Comparison of ENCODE assay signal across 8 mouse cellular contexts in the genomic region with DNA sequence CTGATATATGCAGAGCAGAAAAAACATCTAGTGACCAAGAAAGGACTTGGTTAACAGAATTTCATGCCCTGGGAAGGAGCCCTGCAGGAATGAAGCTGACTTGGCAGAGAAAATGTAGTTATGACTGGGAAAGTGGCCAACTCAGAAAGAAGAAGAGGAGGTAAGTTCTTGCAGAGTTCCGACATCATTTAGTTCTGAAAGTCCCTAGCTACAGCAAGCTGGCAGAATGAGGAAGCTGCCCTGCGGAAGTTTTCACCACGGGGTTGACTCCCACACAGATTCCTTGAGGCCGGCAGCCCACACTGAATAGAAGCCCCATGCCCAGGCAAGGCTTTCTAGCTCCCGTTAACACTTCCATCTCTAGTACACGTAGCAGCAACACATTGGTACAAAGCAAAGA. TPM values are rescaled to one million over a fixed set of nuclear protein-coding genes. Genes with fewer than 3 reads are reported as not detected.
A peak's percentile ranks its signal among the peaks of the same experiment; 100 is the strongest.
DNase-seq lines count a peak whose midpoint lies in the region.

No protein-coding gene starts in this region.

- intact Hi-C loops in heart, postnatal 14 days (cut with DNase I), result no loop called here
- intact Hi-C loops in left cerebral cortex, postnatal 14 days (cut with DNase I), result no loop called here

- peak; percentile 28 to 64 for DNase-seq in adrenal gland, adult (ENCODE audit: inconsistent age in 2 of 2, low spot score in 1 of 2)
- DNase-seq in adrenal gland, adult 8-10 months, result no peak
- peak; percentile 62 for DNase-seq in 416B (ENCODE audit: low read depth)
- peak; percentile 22 to 32 for DNase-seq in cerebellum, postnatal 25 days
- peak; percentile 15 to 27 for DNase-seq in heart, postnatal 14 days
- peak; percentile 49 to 54 for DNase-seq in left cerebral cortex, postnatal 14 days (ENCODE audit: low spot score in 2 of 2)
- peak; percentile 48 to 58 for DNase-seq in right cerebral cortex, adult 2 months (ENCODE audit: low spot score in 2 of 2)
- DNase-seq in thymus, postnatal 0 days (ENCODE audit: low spot score), result no peak

RNA-seq across cellular contexts. Expression of gene Tmem168, which starts 6.3 kb away (rescaled TPM):
- 10 to 100 TPM; 25.9 to 33.1 (median 29.5) TPM for total RNA-seq in adrenal gland, adult 8-10 months (2022)
- 10 to 100 TPM; 19.8 to 21.0 TPM for total RNA-seq in heart, postnatal 14 days (2021)
- 10 to 100 TPM; 14.0 to 14.2 TPM for total RNA-seq in left cerebral cortex, postnatal 14 days (2021)
- 28.3 and 31.8 TPM in 2 replicates for polyA plus RNA-seq in thymus, postnatal 0 days (2015; fragmentation: Nextera tagmentation; extraction: Ambion mirVana)

Comparison
In these comparisons a context has a peak if more than half of its experiments do, and no peak if none do; other contexts are left out.
1. DNase-seq: peak in adrenal gland, adult (2 of 2), 416B (single experiment), cerebellum, postnatal 25 days (2 of 2), heart, postnatal 14 days (2 of 2), left cerebral cortex, postnatal 14 days (2 of 2) and right cerebral cortex, adult 2 months (2 of 2); none in adrenal gland, adult 8-10 months (single experiment) and thymus, postnatal 0 days (single experiment).